Mouse (Mus musculus) brain, embryonic 14.5 days (tissue): ENCODE data around the gene Camk2g.

Experiments
- CTCF ChIP-seq: fragments of 200-500 bp; IDR thresholded peaks from 2 replicates; pipeline ENCODE4 v1.5.1; 2012; ENCODE audit warnings: inconsistent platforms, mild to moderate bottlenecking, moderate library complexity, borderline replicate concordance; ENCODE audit not compliant: insufficient read depth, insufficient read length; ENCODE audit errors: extremely low read depth
- POLR2A ChIP-seq: fragments of 200-500 bp; IDR thresholded peaks from 2 replicates; pipeline ENCODE4 v1.6.1; 2012; ENCODE audit warnings: mild to moderate bottlenecking, inconsistent platforms, borderline replicate concordance; ENCODE audit not compliant: poor library complexity, insufficient read depth, insufficient read length, severe bottlenecking; ENCODE audit errors: extremely low read depth

GRCm38 (mm10) chr14:20737306-20737705 lies 56.6 kb downstream of the Camk2g start:
- TF ChIP-seq CTCF (peak; percentile 65), POLR2A (no peak)
